Mouse (Mus musculus) A20 (cell line): Measurements from ENCODE around the gene Slc7a10.
"Not testable (repeated sequence)": the region's sequence is repeated elsewhere in the genome, so short reads cannot be mapped to it uniquely, and the experiment has no call there.

Experiments
- DNase-seq: peaks from one replicate; pipeline ENCODE4 v3.0.0-alpha.2; 2011; ENCODE audit warnings: low read depth, low spot score

Gene Slc7a10

DNA sequence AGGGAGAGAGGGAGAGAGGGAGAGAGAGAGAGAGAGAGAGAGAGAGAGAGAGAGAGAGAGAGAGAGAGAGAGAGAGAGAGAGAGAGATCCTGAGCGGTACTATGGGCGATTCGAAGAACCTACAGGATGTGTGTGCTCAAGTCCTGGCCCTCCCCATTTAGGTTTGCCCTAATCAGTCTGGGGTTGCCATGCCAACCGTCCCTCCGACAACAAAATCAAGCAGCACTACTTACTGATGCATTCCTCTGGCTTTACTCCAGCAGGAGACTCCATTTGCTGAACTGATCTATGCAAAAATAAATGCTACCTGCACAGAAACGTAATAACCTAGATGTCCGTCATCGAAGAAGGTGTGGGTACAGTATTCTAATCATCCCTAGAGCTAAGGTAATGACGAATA lies 49.1 kb downstream of the Slc7a10 start:
- DNase-seq = peak; percentile 67

DNA sequence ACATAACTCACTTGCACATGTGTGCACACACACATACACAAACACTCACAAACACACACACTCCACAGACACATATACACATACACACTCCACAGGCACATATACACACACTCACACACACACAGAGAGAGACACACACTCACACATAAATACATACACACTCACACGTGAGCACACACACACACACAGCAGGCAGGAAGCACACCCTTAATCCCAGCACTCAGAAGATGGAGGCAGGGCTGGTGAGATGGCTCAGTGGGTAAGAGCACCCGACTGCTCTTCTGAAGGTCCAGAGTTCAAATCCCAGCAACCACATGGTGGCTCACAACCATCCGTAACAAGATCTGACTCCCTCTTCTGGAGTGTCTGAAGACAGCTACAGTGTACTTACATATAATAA lies 51.8 kb downstream of the Slc7a10 start:
- DNase-seq = not testable (repeated sequence)
